Mouse (Mus musculus): Measurements from ENCODE around the gene Tns1. TPM values are rescaled to one million over a fixed set of nuclear protein-coding genes. Genes with fewer than 3 reads are reported as not detected.

The Tns1 gene
- polyA plus RNA-seq, 1 experiment from 2014 or later = 184 TPM

- H3K36me3 ChIP-seq (ENCODE audit: insufficient read depth, low read length) = peaks cover 17% of the 10 kb centered on the region; the same call in 1 of the 2 replicates
- no peak overlapping the region for H3K4me3 ChIP-seq (ENCODE audit: low read depth, low read length)
- H3K27me3 ChIP-seq (replicated peaks; ENCODE audit: insufficient read depth, low read length) = no peaks in the 10 kb centered on the region
- no peak overlapping the region for H3K4me2 ChIP-seq (replicated peaks; ENCODE audit: low read depth, low read length)
- no peak overlapping the region for H3K9ac ChIP-seq (replicated peaks; ENCODE audit: low read depth)
- DNase-seq (ENCODE audit: low spot score) (peak; percentile 27), ATAC-seq (no peak)
- H3K27ac ChIP-seq (ENCODE audit: low read length) = peak overlapping the region; percentile 91
- 35% methylated on average over 5 of the region's 5 CpGs for WGBS
- peaks cover 47% of the 10 kb centered on the region for H3K4me1 ChIP-seq (ENCODE audit: insufficient read depth, low read depth, low read length)
- TF ChIP-seq CTCF (IDR thresholded peaks at IDR 0.05) (no peak), EP300 (IDR thresholded peaks at IDR 0.05) (no peak)
- no peaks in the 10 kb centered on the region for H3K9me3 ChIP-seq (ENCODE audit: low read length)
Observed at GRCm38 (mm10) chr1:73931851-73932250, 192.4 kb downstream of the Tns1 start.

DNA sequence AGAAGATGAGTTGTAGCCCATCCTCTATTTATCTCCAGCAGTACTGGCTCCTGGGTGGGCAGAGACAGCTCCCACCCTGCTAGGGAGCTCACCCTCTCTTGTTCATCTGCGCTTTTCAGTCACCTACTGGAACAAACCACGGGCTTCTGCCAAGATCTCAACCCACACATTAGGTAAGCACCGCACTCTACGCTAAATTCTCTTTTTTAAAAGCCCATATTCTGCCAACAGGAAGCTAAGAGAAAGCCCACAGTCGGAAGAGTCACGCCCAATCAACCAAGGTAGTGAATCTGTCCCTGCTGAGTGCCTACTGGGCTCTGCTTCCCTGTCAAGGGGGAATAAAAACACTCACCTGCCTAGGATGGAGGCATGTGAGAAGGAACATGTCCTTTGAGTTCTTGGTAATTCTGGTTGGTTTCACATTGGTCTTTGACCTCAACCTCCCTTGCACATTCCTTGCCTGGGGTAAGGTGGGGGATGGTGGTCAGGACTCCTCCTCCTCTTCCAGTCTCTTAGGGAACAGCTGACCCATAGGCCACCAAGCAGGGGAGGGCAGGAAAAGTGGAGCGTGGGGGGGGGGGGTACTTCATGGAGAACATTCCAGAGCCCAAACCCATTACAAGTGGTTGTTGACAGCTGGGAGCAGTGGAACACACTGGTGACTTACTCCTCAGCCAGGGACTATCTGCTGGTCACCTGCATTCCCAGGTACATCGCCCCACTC lies 193.7 kb downstream of the Tns1 start:
- no peaks in the 10 kb centered on the region for H3K27me3 ChIP-seq (replicated peaks; ENCODE audit: insufficient read depth, low read length)
- H3K36me3 ChIP-seq (ENCODE audit: insufficient read depth, low read length) = peaks cover 19% of the 10 kb centered on the region
- H3K9me3 ChIP-seq (ENCODE audit: low read length) = no peaks in the 10 kb centered on the region
- TF ChIP-seq CTCF (IDR thresholded peaks at IDR 0.05) (no peak), EP300 (IDR thresholded peaks at IDR 0.05) (peak; percentile 89)
- DNase-seq (ENCODE audit: low spot score) (peak; percentile 75), ATAC-seq (peak; percentile 60)
- peak overlapping the region; percentile 91 for H3K27ac ChIP-seq (ENCODE audit: low read length)
- H3K4me3 ChIP-seq (ENCODE audit: low read depth, low read length) = no peak overlapping the region
- H3K4me1 ChIP-seq (ENCODE audit: insufficient read depth, low read depth, low read length) = peaks cover 43% of the 10 kb centered on the region
- H3K9ac ChIP-seq (replicated peaks; ENCODE audit: low read depth) = peak overlapping the region; percentile 26
- 0 out of 2 replicates have a peak overlapping the region, but pooled peaks have one; percentile 19 for H3K4me2 ChIP-seq (replicated peaks; ENCODE audit: low read depth, low read length)
- WGBS = 40% methylated on average over 8 of the region's 8 CpGs

- Histone ChIP-seq H3K27me3 (replicated peaks; ENCODE audit: insufficient read depth, low read length) (no peaks in the 10 kb centered on the region), H3K4me2 (replicated peaks; ENCODE audit: low read depth, low read length) (peak overlapping the region; percentile 19; the same call in 1 of the 2 replicates), H3K4me1 (ENCODE audit: insufficient read depth, low read depth, low read length) (peaks cover 36% of the 10 kb centered on the region), H3K9ac (replicated peaks; ENCODE audit: low read depth) (peak overlapping the region; percentile 26), H3K36me3 (ENCODE audit: insufficient read depth, low read length) (peaks cover 25% of the 10 kb centered on the region), H3K4me3 (ENCODE audit: low read depth, low read length) (no peak overlapping the region), H3K9me3 (ENCODE audit: low read length) (no peaks in the 10 kb centered on the region), H3K27ac (ENCODE audit: low read length) (peak overlapping the region; percentile 91)
- no peak for ATAC-seq
- WGBS = 65% methylated on average over 4 of the region's 5 CpGs
- TF ChIP-seq EP300 (IDR thresholded peaks at IDR 0.05) (no peak), CTCF (IDR thresholded peaks at IDR 0.05) (no peak)
- DNase-seq (ENCODE audit: low spot score) = peak; percentile 31
Observed at GRCm38 (mm10) chr1:73929952-73930329, 194.3 kb downstream of the Tns1 start.

- no peaks in the 10 kb centered on the region for H3K9me3 ChIP-seq (ENCODE audit: low read length)
- peak overlapping the region; percentile 91 for H3K27ac ChIP-seq (ENCODE audit: low read length)
- peaks cover 38% of the 10 kb centered on the region for H3K4me1 ChIP-seq (ENCODE audit: insufficient read depth, low read depth, low read length)
- no peaks in the 10 kb centered on the region for H3K27me3 ChIP-seq (replicated peaks; ENCODE audit: insufficient read depth, low read length)
- no peak for TF ChIP-seq EP300 (IDR thresholded peaks at IDR 0.05)
- no peak for TF ChIP-seq CTCF (IDR thresholded peaks at IDR 0.05)
- peaks cover 31% of the 10 kb centered on the region for H3K36me3 ChIP-seq (ENCODE audit: insufficient read depth, low read length)
- peak overlapping the region; percentile 19; the same call in 1 of the 2 replicates for H3K4me2 ChIP-seq (replicated peaks; ENCODE audit: low read depth, low read length)
- H3K9ac ChIP-seq (replicated peaks; ENCODE audit: low read depth) = peak overlapping the region; percentile 26; the same call in 1 of the 2 replicates
- H3K4me3 ChIP-seq (ENCODE audit: low read depth, low read length) = no peak overlapping the region
- 58% methylated on average over 15 of the region's 15 CpGs for WGBS
- ATAC-seq = no peak
- peak; percentile 55 for DNase-seq (ENCODE audit: low spot score)
Observed at GRCm38 (mm10) chr1:73929211-73929951, 194.9 kb downstream of the Tns1 start.

DNA sequence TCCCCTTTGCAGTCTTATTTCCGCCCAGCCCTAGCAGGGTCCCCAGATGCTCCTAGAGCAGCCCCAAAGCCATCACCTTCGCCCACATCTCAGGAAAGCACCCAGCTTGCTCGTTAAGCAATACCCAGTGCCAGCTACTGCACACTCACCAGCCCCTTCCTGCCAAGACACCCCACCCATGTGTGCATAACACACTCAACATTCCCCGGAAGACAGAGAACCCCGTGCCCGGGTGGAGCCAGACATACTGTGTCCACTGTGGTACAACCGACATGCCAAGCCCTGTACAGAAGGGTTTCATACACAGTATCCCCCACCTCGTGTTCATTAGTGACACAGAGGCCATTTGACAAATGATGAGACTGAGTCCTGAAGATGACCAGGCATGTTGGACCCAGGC lies 195.9 kb downstream of the Tns1 start:
- Histone ChIP-seq H3K4me1 (ENCODE audit: insufficient read depth, low read depth, low read length) (peaks cover 39% of the 10 kb centered on the region), H3K9ac (replicated peaks; ENCODE audit: low read depth) (0 out of 2 replicates have a peak overlapping the region, but pooled peaks have one; percentile 2), H3K27me3 (replicated peaks; ENCODE audit: insufficient read depth, low read length) (no peaks in the 10 kb centered on the region), H3K36me3 (ENCODE audit: insufficient read depth, low read length) (peaks cover 39% of the 10 kb centered on the region), H3K4me2 (replicated peaks; ENCODE audit: low read depth, low read length) (peak overlapping the region; percentile 29), H3K27ac (ENCODE audit: low read length) (peak overlapping the region; percentile 91), H3K4me3 (ENCODE audit: low read depth, low read length) (no peak overlapping the region), H3K9me3 (ENCODE audit: low read length) (no peaks in the 10 kb centered on the region)
- 37% methylated on average over 8 of the region's 8 CpGs for WGBS
- TF ChIP-seq EP300 (IDR thresholded peaks at IDR 0.05) (peak; percentile 89), CTCF (IDR thresholded peaks at IDR 0.05) (no peak)
- ATAC-seq = peak; percentile 60
- DNase-seq (ENCODE audit: low spot score) = peak; percentile 82

- peaks cover 38% of the 10 kb centered on the region for H3K4me1 ChIP-seq (ENCODE audit: insufficient read depth, low read depth, low read length)
- H3K27me3 ChIP-seq (replicated peaks; ENCODE audit: insufficient read depth, low read length) = no peaks in the 10 kb centered on the region
- WGBS = 68% methylated on average over 15 of the region's 15 CpGs
- TF ChIP-seq EP300 (IDR thresholded peaks at IDR 0.05) (no peak), CTCF (IDR thresholded peaks at IDR 0.05) (no peak)
- H3K4me3 ChIP-seq (ENCODE audit: low read depth, low read length) = no peak overlapping the region
- H3K9me3 ChIP-seq (ENCODE audit: low read length) = no peaks in the 10 kb centered on the region
- peak overlapping the region; percentile 91 for H3K27ac ChIP-seq (ENCODE audit: low read length)
- DNase-seq (ENCODE audit: low spot score) = peak; percentile 4
- H3K9ac ChIP-seq (replicated peaks; ENCODE audit: low read depth) = 0 out of 2 replicates have a peak overlapping the region, but pooled peaks have one; percentile 2
- H3K36me3 ChIP-seq (ENCODE audit: insufficient read depth, low read length) = peaks cover 45% of the 10 kb centered on the region
- H3K4me2 ChIP-seq (replicated peaks; ENCODE audit: low read depth, low read length) = peak overlapping the region; percentile 29
- ATAC-seq = no peak
Observed at GRCm38 (mm10) chr1:73927819-73928218, 196.4 kb downstream of the Tns1 start.

Data from lung, postnatal 0 days (tissue).